Mouse (Mus musculus) heart, postnatal 0 days (tissue): ENCODE results near the gene Secisbp2.

Source experiments
- CTCF ChIP-seq: IDR thresholded peaks from 2 replicates; pipeline ENCODE4 v1.5.1; 2016; ENCODE audit warnings: antibody characterized with exemption, control low read depth, low read depth
- EP300 ChIP-seq: IDR thresholded peaks from 2 replicates; pipeline ENCODE4 v1.6.1; 2016; ENCODE audit warnings: antibody characterized with exemption, low read depth

- peak; percentile 61; the same call in 1 of the 2 replicates for TF ChIP-seq EP300
- TF ChIP-seq CTCF, result peak; percentile 78
Observed at GRCm38 (mm10) chr13:51651408-51652064, at the start of gene Secisbp2.
